Mouse (Mus musculus): ENCODE results near the gene Gm10642.

- no peak for TF ChIP-seq CTCF (IDR thresholded peaks at IDR 0.05; ENCODE audit: extremely low read depth, insufficient read depth, low read length)
- no peak for TF ChIP-seq POLR2A (IDR thresholded peaks at IDR 0.05; ENCODE audit: extremely low read depth, insufficient read depth, low read length)
These were observed 34.5 kb downstream of the Gm10642 start for GRCm38 (mm10) chr9:70690579-70690978.

Data from cortical plate, adult 2 months (tissue).